Mouse (Mus musculus): ENCODE measurements around the gene B3galt4.

- no peak for TF ChIP-seq CTCF (IDR thresholded peaks at IDR 0.05; ENCODE audit: insufficient read depth, low read depth, low read length)
- no peak for TF ChIP-seq POLR2A (IDR thresholded peaks at IDR 0.05; ENCODE audit: insufficient read depth, low read depth, low read length)
These were observed 22.9 kb downstream of the B3galt4 start for GRCm38 (mm10) chr17:33928251-33928947.

Measured in olfactory bulb, adult 2 months (tissue).